Mouse (Mus musculus) MEL (cell line): Measurements from ENCODE around the gene Srsf1. TPM values are rescaled to one million over a fixed set of nuclear protein-coding genes. Genes with fewer than 3 reads are reported as not detected.

Experiments
- DNase-seq: peaks from one replicate; pipeline ENCODE4 v3.0.0; 2011; ENCODE audit warnings: low read depth, low spot score
- H3K27ac ChIP-seq: 2 replicates; pipeline ENCODE4 v1.5.1; 2012; ENCODE audit warnings: low read depth, mild to moderate bottlenecking, control low read depth, low read length, moderate library complexity; ENCODE audit not compliant: control insufficient read depth
- H3K27me3 ChIP-seq, 2 experiments: fragments of 150-350 bp in 1 of 2; sonication (generic) in 1 of 2; 2 replicates each; pipeline ENCODE4 v1.6.1; 2012; ENCODE audit warnings: low read length in 2 of 2, mild to moderate bottlenecking in 2 of 2, improper control_type of control experiment in 1 of 2, moderate library complexity in 1 of 2; ENCODE audit not compliant: insufficient read depth in 2 of 2, control insufficient read depth in 1 of 2
- H3K36me3 ChIP-seq, 2 experiments: 2 replicates each; pipeline ENCODE4 v1.6.1; 2012 to 2014; ENCODE audit warnings: low read length in 2 of 2, improper control_type of control experiment in 1 of 2, inconsistent platforms in 1 of 2, mild to moderate bottlenecking in 1 of 2; ENCODE audit not compliant: insufficient read depth in 2 of 2, control insufficient read depth in 1 of 2
- H3K4me1 ChIP-seq, 2 experiments: fragments of 150-350 bp in 1 of 2; sonication (generic) in 1 of 2; 2 replicates each; pipeline ENCODE4 v1.6.1; 2012; ENCODE audit warnings: low read length in 2 of 2, improper control_type of control experiment in 1 of 2, mild to moderate bottlenecking in 1 of 2; ENCODE audit not compliant: insufficient read depth in 2 of 2, control insufficient read depth in 1 of 2
- H3K4me3 ChIP-seq, 2 experiments: fragments of 150-350 bp in 1 of 2; sonication (generic) in 1 of 2; 2 replicates each; pipeline ENCODE4 v1.5.1; 2012; ENCODE audit warnings: low read depth in 2 of 2, low read length in 2 of 2, mild to moderate bottlenecking in 2 of 2, moderate library complexity in 2 of 2, control low read depth in 1 of 2, improper control_type of control experiment in 1 of 2; ENCODE audit not compliant: control insufficient read depth in 1 of 2, insufficient read depth in 1 of 2
- H3K79me2 ChIP-seq: 2 replicates; pipeline ENCODE4 v1.6.1; 2012; ENCODE audit warnings: mild to moderate bottlenecking, low read length, moderate library complexity; ENCODE audit not compliant: control insufficient read depth, poor library complexity, insufficient read depth
- H3K9ac ChIP-seq: 2 replicates; pipeline ENCODE4 v1.6.1; 2012; ENCODE audit warnings: low read depth, mild to moderate bottlenecking, control low read depth, low read length, moderate library complexity; ENCODE audit not compliant: control insufficient read depth, poor library complexity, severe bottlenecking
- H3K9me3 ChIP-seq: fragments of 150-350 bp; sonication (generic); replicated peaks from 2 replicates; pipeline ENCODE4 v1.6.1; 2012; ENCODE audit warnings: mild to moderate bottlenecking, low read length, improper control_type of control experiment, moderate library complexity; ENCODE audit not compliant: insufficient read depth
- CHD1 ChIP-seq: IDR thresholded peaks from 2 replicates; pipeline ENCODE4 v1.6.1; 2012; ENCODE audit warnings: low read depth, mild to moderate bottlenecking, inconsistent platforms, low read length, improper control_type of control experiment
- CTCF ChIP-seq, 3 experiments: IDR thresholded peaks in 2 of 3; conservative IDR thresholded peaks in 1 of 3; 2 replicates each; pipeline ENCODE4 v1.5.1; 2011 to 2012; ENCODE audit warnings: low read length in 3 of 3, low read depth in 2 of 3, mild to moderate bottlenecking in 2 of 3, improper control_type of control experiment in 1 of 3, inconsistent platforms in 1 of 3, mixed read lengths in 1 of 3, moderate library complexity in 1 of 3; ENCODE audit not compliant: control insufficient read depth in 1 of 3, insufficient read depth in 1 of 3, poor library complexity in 1 of 3, severe bottlenecking in 1 of 3
- E2F4 ChIP-seq: IDR thresholded peaks from 2 replicates; pipeline ENCODE4 v1.6.1; 2011; ENCODE audit warnings: low read depth, low read length, improper control_type of control experiment, borderline replicate concordance
- JUND ChIP-seq: IDR thresholded peaks from 2 replicates; pipeline ENCODE4 v1.6.1; 2011; ENCODE audit warnings: low read depth, mild to moderate bottlenecking, improper control_type of control experiment, low read length
- MAX ChIP-seq: IDR thresholded peaks from 2 replicates; pipeline ENCODE4 v1.6.1; 2011; ENCODE audit warnings: low read length, improper control_type of control experiment
- MAZ ChIP-seq: IDR thresholded peaks from 2 replicates; pipeline ENCODE4 v1.6.1; 2012; ENCODE audit warnings: low read depth, mild to moderate bottlenecking, inconsistent platforms, low read length, improper control_type of control experiment
- MEF2A ChIP-seq: IDR thresholded peaks from 2 replicates; pipeline ENCODE4 v1.6.1; 2014; ENCODE audit warnings: low read depth, mild to moderate bottlenecking, inconsistent platforms, low read length, improper control_type of control experiment; ENCODE audit not compliant: poor library complexity, insufficient replicate concordance, severe bottlenecking; ENCODE audit errors: extremely low read depth
- MYC ChIP-seq: IDR thresholded peaks from 2 replicates; pipeline ENCODE4 v1.6.1; 2011; ENCODE audit warnings: low read depth, mild to moderate bottlenecking, low read length, improper control_type of control experiment, moderate library complexity
- NELFE ChIP-seq: IDR thresholded peaks from 2 replicates; pipeline ENCODE4 v1.6.1; 2011; ENCODE audit warnings: low read depth, low read length, improper control_type of control experiment
- POLR2A ChIP-seq, 2 experiments: IDR thresholded peaks; 2 replicates each; pipeline ENCODE4 v1.6.1; 2011 to 2012; ENCODE audit warnings: low read length in 2 of 2, mild to moderate bottlenecking in 2 of 2, control low read depth in 1 of 2, improper control_type of control experiment in 1 of 2, low read depth in 1 of 2, moderate library complexity in 1 of 2; ENCODE audit not compliant: control insufficient read depth in 1 of 2, insufficient read depth in 1 of 2, poor library complexity in 1 of 2
- POLR2AphosphoS2 ChIP-seq: IDR thresholded peaks from 2 replicates; pipeline ENCODE4 v1.6.1; 2011; ENCODE audit warnings: low read length, improper control_type of control experiment
- RAD21 ChIP-seq: IDR thresholded peaks from 2 replicates; pipeline ENCODE4 v1.6.1; 2011; ENCODE audit warnings: mild to moderate bottlenecking, low read depth, low read length, improper control_type of control experiment
- RCOR1 ChIP-seq: IDR thresholded peaks from 2 replicates; pipeline ENCODE4 v1.6.1; 2012; ENCODE audit warnings: low read depth, mild to moderate bottlenecking, inconsistent platforms, low read length, improper control_type of control experiment
- SIN3A ChIP-seq: IDR thresholded peaks from 2 replicates; pipeline ENCODE4 v1.6.1; 2012; ENCODE audit warnings: low read length, improper control_type of control experiment, inconsistent platforms
- SMC3 ChIP-seq: IDR thresholded peaks from 2 replicates; pipeline ENCODE4 v1.6.1; 2011; ENCODE audit warnings: low read depth, low read length, improper control_type of control experiment
- TBP ChIP-seq: IDR thresholded peaks from 2 replicates; pipeline ENCODE4 v1.8.0; 2011; ENCODE audit warnings: low read depth, low read length, improper control_type of control experiment
- ZC3H11A ChIP-seq: IDR thresholded peaks from 2 replicates; pipeline ENCODE4 v1.6.1; 2012; ENCODE audit warnings: low read depth, mild to moderate bottlenecking, inconsistent platforms, low read length, improper control_type of control experiment
- ZKSCAN1 ChIP-seq: IDR thresholded peaks from 2 replicates; pipeline ENCODE4 v1.6.1; 2012; ENCODE audit warnings: low read depth, mild to moderate bottlenecking, inconsistent platforms, low read length, improper control_type of control experiment, moderate library complexity
- ZMIZ1 ChIP-seq: IDR thresholded peaks from 2 replicates; pipeline ENCODE4 v1.6.1; 2012; ENCODE audit warnings: low read depth, mild to moderate bottlenecking, inconsistent platforms, low read length, improper control_type of control experiment, moderate library complexity
- ZNF384 ChIP-seq: IDR thresholded peaks from 2 replicates; pipeline ENCODE4 v1.6.1; 2012; ENCODE audit warnings: low read depth, mild to moderate bottlenecking, inconsistent platforms, low read length, improper control_type of control experiment
- polyA plus RNA-seq, 2 experiments: library from polyadenylated mRNA; stranded (reverse) in 1 of 2; unstranded in 1 of 2; fragments of >175 nt in 1 of 2; fragments of >200 nt in 1 of 2; gene quantifications; 2 replicates each; pipeline versions ENCODE4 v1.2.1 to v1.2.4; 2012; ENCODE audit warnings: low replicate concordance in 2 of 2, low read depth in 1 of 2; ENCODE audit not compliant: insufficient read length in 2 of 2, insufficient read depth in 1 of 2, missing spikeins in 1 of 2
- total RNA-seq: library from RNA; depleted of rRNA; stranded (reverse); fragments of 300-350 nt; gene quantifications from 2 replicates; pipeline ENCODE4 v1.2.3, GENCODE M21; 2012

Gene Srsf1
- total and polyA plus RNA-seq, 3 experiments, result 421 to 596 (median 431) TPM

DNA sequence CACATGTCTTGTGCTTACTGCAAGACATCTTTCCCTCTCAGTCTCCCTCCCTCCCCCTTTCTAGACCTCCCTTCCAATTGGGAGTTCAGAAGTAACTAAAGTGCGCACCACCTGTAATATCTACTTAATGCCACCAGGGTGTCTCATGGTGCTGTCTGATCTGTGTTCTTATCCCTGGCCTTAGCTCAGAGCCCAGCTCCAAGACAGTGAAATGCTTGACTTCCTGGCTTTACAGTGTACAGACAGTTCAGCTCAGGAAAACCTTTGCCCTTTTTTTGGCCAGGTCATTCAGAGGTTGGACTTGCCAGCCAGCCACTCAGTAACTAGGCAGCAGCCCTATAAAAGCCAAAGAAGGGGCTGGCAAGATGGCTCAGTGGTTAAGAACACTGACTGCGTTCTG is 12.0 kb downstream of the Srsf1 start (continued):
- peak; percentile 54 to 94 (median 74) for TF ChIP-seq CTCF (IDR thresholded peaks at IDR 0.05 in 2 of 3, conservative IDR thresholded peaks at IDR 0.05 in 1 of 3; ENCODE audit: control insufficient read depth in 1 of 3, insufficient read depth in 1 of 3, low read depth in 2 of 3, low read length in 3 of 3, poor library complexity in 1 of 3, severe bottlenecking in 1 of 3)
- TF ChIP-seq SMC3, result peak; percentile 95
- TF ChIP-seq ZMIZ1, result 0 out of 2 replicates have a peak, but pooled peaks have one; percentile 73
- TF ChIP-seq MAX, result 0 out of 2 replicates have a peak, but pooled peaks have one; percentile 50
- TF ChIP-seq NELFE, result no peak
- no peak for TF ChIP-seq ZKSCAN1
- TF ChIP-seq JUND, result no peak
- 0 out of 2 replicates have a peak, but pooled peaks have one; percentile 48 for TF ChIP-seq CHD1
- peak; percentile 64 for TF ChIP-seq SIN3A
- 0 out of 2 replicates have a peak, but pooled peaks have one; percentile 24 for TF ChIP-seq MYC
- TF ChIP-seq MAZ, result peak; percentile 68
- TF ChIP-seq E2F4, result no peak

GRCm38 (mm10) chr11:88061892-88062625 is 14.9 kb downstream of the Srsf1 start:
- H3K27ac ChIP-seq, result no peak overlapping the region
- TF ChIP-seq RCOR1 (peak; percentile 23; the same call in 1 of the 2 replicates), MYC (peak; percentile 32; the same call in 1 of the 2 replicates), SMC3 (peak; percentile 53; the same call in 1 of the 2 replicates), SIN3A (no peak), TBP (no peak), RAD21 (peak; percentile 19), MEF2A (no peak), ZMIZ1 (peak; percentile 6; the same call in 1 of the 2 replicates), ZC3H11A (peak; percentile 40), CTCF (IDR thresholded peaks at IDR 0.05 in 2 of 3, conservative IDR thresholded peaks at IDR 0.05 in 1 of 3; ENCODE audit: control insufficient read depth in 1 of 3, insufficient read depth in 1 of 3, low read depth in 2 of 3, low read length in 3 of 3, poor library complexity in 1 of 3, severe bottlenecking in 1 of 3) (peak in 2 of 3 experiments; percentile 41 to 43; a peak in 4 of 6 replicates), POLR2AphosphoS2 (peak; percentile 53; the same call in 1 of the 2 replicates), ZNF384 (peak; percentile 71; the same call in 1 of the 2 replicates), POLR2A (IDR thresholded peaks at IDR 0.05; ENCODE audit: control insufficient read depth in 1 of 2, insufficient read depth in 1 of 2, low read depth in 1 of 2, low read length in 2 of 2, poor library complexity in 1 of 2) (peak in 1 of 2 experiments; percentile 9; a peak in 1 of 4 replicates)
- no peak overlapping the region for H3K4me3 ChIP-seq
- peaks cover 0 to under 1% of the 10 kb centered on the region in 2 experiments; a peak in 1 of 4 replicates for H3K4me1 ChIP-seq
- H3K9me3 ChIP-seq, result no peaks in the 10 kb centered on the region
- no peaks in the 10 kb centered on the region for H3K79me2 ChIP-seq
- H3K9ac ChIP-seq, result no peak overlapping the region
- no peaks in the 10 kb centered on the region for H3K27me3 ChIP-seq
- peak; percentile 64 for DNase-seq
- peaks cover 0 to under 1% of the 10 kb centered on the region in 2 experiments; a peak in 2 of 4 replicates for H3K36me3 ChIP-seq
